Mouse (Mus musculus) forebrain, embryonic 10.5 days (tissue): ENCODE measurements around the gene Nav2. TPM values are rescaled to one million over a fixed set of nuclear protein-coding genes. Genes with fewer than 3 reads are reported as not detected.
A peak's percentile ranks its signal among the peaks of the same experiment; 100 is the strongest.

Source experiments
- DNase-seq: peaks from one replicate; pipeline ENCODE4 v3.0.0-alpha.2; 2017; ENCODE audit warnings: low spot score; ENCODE audit errors: extremely low spot score
- H3K27ac ChIP-seq: fragments of 300-500 bp; sonication (generic); 2 replicates; pipeline ENCODE4 v1.5.1; 2016; ENCODE audit warnings: mild to moderate bottlenecking
- H3K27me3 ChIP-seq: fragments of 300-500 bp; sonication (generic); 2 replicates; pipeline ENCODE4 v1.6.1; 2016; ENCODE audit warnings: mild to moderate bottlenecking; ENCODE audit not compliant: poor library complexity, severe bottlenecking
- H3K36me3 ChIP-seq: fragments of 300-500 bp; sonication (generic); replicated peaks from 2 replicates; pipeline ENCODE4 v1.6.1; 2016; ENCODE audit warnings: mild to moderate bottlenecking, moderate library complexity
- H3K4me1 ChIP-seq: fragments of 300-500 bp; sonication (generic); 2 replicates; pipeline ENCODE4 v1.6.1; 2016
- H3K4me3 ChIP-seq: fragments of 300-500 bp; sonication (generic); 2 replicates; pipeline ENCODE4 v1.5.1; 2016; ENCODE audit warnings: mild to moderate bottlenecking, moderate library complexity
- H3K9me3 ChIP-seq: fragments of 300-500 bp; sonication (generic); 2 replicates; pipeline ENCODE4 v1.6.1; 2016; ENCODE audit warnings: mild to moderate bottlenecking, moderate library complexity
- WGBS: fragments of 180-500 bp; shearing (Covaris S2); methylation state at CpG from one replicate; pipeline ENCODE4 v1.1.7; 2016; 5-methylcytosine and 5-hydroxymethylcytosine counted together
- polyA plus RNA-seq: library from polyadenylated mRNA; unstranded; fragments of >200 nt; fragmentation: Nextera tagmentation; extraction: Ambion mirVana; gene quantifications from 2 replicates; pipeline ENCODE4 v1.2.1, GENCODE M21; 2016

Gene Nav2
- polyA plus RNA-seq, 1 experiment from 2014 or later, result 6.1 TPM

GRCm38 (mm10) chr7:49357441-49358165 lies 449.1 kb downstream of the Nav2 start:
- no peak for DNase-seq
- peaks cover 39% of the 10 kb centered on the region for H3K4me1 ChIP-seq
- H3K27ac ChIP-seq, result no peak overlapping the region
- WGBS, result 91% methylated on average over 18 of the region's 18 CpGs
- peaks cover 17% of the 10 kb centered on the region for H3K27me3 ChIP-seq
- H3K36me3 ChIP-seq, result no peaks in the 10 kb centered on the region
- no peaks in the 10 kb centered on the region for H3K9me3 ChIP-seq
- H3K4me3 ChIP-seq, result no peak overlapping the region

- no peak for DNase-seq
- Histone ChIP-seq H3K9me3 (no peaks in the 10 kb centered on the region), H3K36me3 (no peaks in the 10 kb centered on the region), H3K27me3 (peaks cover 32% of the 10 kb centered on the region), H3K4me1 (peaks cover 38% of the 10 kb centered on the region), H3K27ac (no peak overlapping the region), H3K4me3 (no peak overlapping the region)
- WGBS, result 93% methylated on average over 3 of the region's 3 CpGs
These were observed 450.6 kb downstream of the Nav2 start for GRCm38 (mm10) chr7:49359120-49359519.

- no peak overlapping the region for H3K4me3 ChIP-seq
- peaks cover 26% of the 10 kb centered on the region for H3K4me1 ChIP-seq
- H3K9me3 ChIP-seq, result no peaks in the 10 kb centered on the region
- DNase-seq, result no peak
- no peaks in the 10 kb centered on the region for H3K36me3 ChIP-seq
- H3K27ac ChIP-seq, result no peak overlapping the region
- H3K27me3 ChIP-seq, result peaks cover 36% of the 10 kb centered on the region
- 75% methylated on average over 3 of the region's 3 CpGs for WGBS
These were observed 452.1 kb downstream of the Nav2 start for GRCm38 (mm10) chr7:49360597-49360996.

- Histone ChIP-seq H3K4me3 (no peak overlapping the region), H3K36me3 (no peaks in the 10 kb centered on the region), H3K27me3 (peaks cover 38% of the 10 kb centered on the region), H3K4me1 (peaks cover 24% of the 10 kb centered on the region), H3K9me3 (no peaks in the 10 kb centered on the region), H3K27ac (peak overlapping the region; percentile 52; the same call in 1 of the 2 replicates)
- 58% methylated on average over 9 of the region's 9 CpGs for WGBS
- DNase-seq, result no peak
These were observed 453.1 kb downstream of the Nav2 start for GRCm38 (mm10) chr7:49361465-49362090.

- peaks cover 38% of the 10 kb centered on the region for H3K27me3 ChIP-seq
- 91% methylated on average over 13 of the region's 13 CpGs for WGBS
- H3K4me3 ChIP-seq, result no peak overlapping the region
- no peaks in the 10 kb centered on the region for H3K9me3 ChIP-seq
- H3K4me1 ChIP-seq, result peaks cover 28% of the 10 kb centered on the region
- no peaks in the 10 kb centered on the region for H3K36me3 ChIP-seq
- DNase-seq, result no peak
- no peak overlapping the region for H3K27ac ChIP-seq
These were observed 456.1 kb downstream of the Nav2 start for GRCm38 (mm10) chr7:49364486-49365162.

GRCm38 (mm10) chr7:49368590-49368989 lies 460.1 kb downstream of the Nav2 start:
- Histone ChIP-seq H3K9me3 (no peaks in the 10 kb centered on the region), H3K36me3 (no peaks in the 10 kb centered on the region)
- WGBS, result 86% methylated on average over 5 of the region's 5 CpGs

GRCm38 (mm10) chr7:49369006-49369405 lies 460.5 kb downstream of the Nav2 start:
- peaks cover 6% of the 10 kb centered on the region for H3K4me1 ChIP-seq
- DNase-seq, result no peak
- 73% methylated on average over 3 of the region's 3 CpGs for WGBS
- H3K36me3 ChIP-seq, result no peaks in the 10 kb centered on the region
- H3K4me3 ChIP-seq, result no peak overlapping the region
- peaks cover 10% of the 10 kb centered on the region for H3K27me3 ChIP-seq
- H3K9me3 ChIP-seq, result no peaks in the 10 kb centered on the region
- no peak overlapping the region for H3K27ac ChIP-seq

More at GRCm38 (mm10) chr7:49368590-49368989, 460.1 kb downstream of the Nav2 start:
- peaks cover 4% of the 10 kb centered on the region; the same call in 1 of the 2 replicates for H3K4me1 ChIP-seq
- no peak overlapping the region for H3K4me3 ChIP-seq
- no peak for DNase-seq
- H3K27ac ChIP-seq, result no peak overlapping the region
- peaks cover 11% of the 10 kb centered on the region for H3K27me3 ChIP-seq

- no peaks in the 10 kb centered on the region for H3K9me3 ChIP-seq
- H3K4me3 ChIP-seq, result no peak overlapping the region
- H3K27me3 ChIP-seq, result peaks cover 15% of the 10 kb centered on the region
- WGBS, result 86% methylated on average over 10 of the region's 10 CpGs
- no peak overlapping the region for H3K27ac ChIP-seq
- DNase-seq, result no peak
- H3K36me3 ChIP-seq, result no peaks in the 10 kb centered on the region
- H3K4me1 ChIP-seq, result peaks cover 15% of the 10 kb centered on the region
These were observed 461.4 kb downstream of the Nav2 start for GRCm38 (mm10) chr7:49369809-49370473.

- WGBS, result 93% methylated on average over 2 of the region's 2 CpGs
- Histone ChIP-seq H3K9me3 (no peaks in the 10 kb centered on the region), H3K27ac (no peak overlapping the region), H3K27me3 (peaks cover 11% of the 10 kb centered on the region), H3K36me3 (no peaks in the 10 kb centered on the region), H3K4me3 (no peak overlapping the region), H3K4me1 (peaks cover 29% of the 10 kb centered on the region)
- DNase-seq, result no peak
These were observed 462.8 kb downstream of the Nav2 start for GRCm38 (mm10) chr7:49371345-49371744.

- DNase-seq, result no peak
- no peaks in the 10 kb centered on the region for H3K9me3 ChIP-seq
- 86% methylated on average over 7 of the region's 7 CpGs for WGBS
- no peak overlapping the region for H3K27ac ChIP-seq
- H3K4me3 ChIP-seq, result no peak overlapping the region
- no peaks in the 10 kb centered on the region for H3K36me3 ChIP-seq
- H3K27me3 ChIP-seq, result peaks cover 11% of the 10 kb centered on the region
- peaks cover 32% of the 10 kb centered on the region for H3K4me1 ChIP-seq
These were observed 463.5 kb downstream of the Nav2 start for GRCm38 (mm10) chr7:49371972-49372371.

GRCm38 (mm10) chr7:49373173-49373572 lies 464.7 kb downstream of the Nav2 start:
- Histone ChIP-seq H3K36me3 (no peaks in the 10 kb centered on the region), H3K4me3 (no peak overlapping the region), H3K27me3 (peaks cover 11% of the 10 kb centered on the region), H3K27ac (no peak overlapping the region), H3K9me3 (no peaks in the 10 kb centered on the region), H3K4me1 (peaks cover 32% of the 10 kb centered on the region)
- DNase-seq, result no peak
- WGBS, result 93% methylated on average over 1 of the region's 1 CpGs

GRCm38 (mm10) chr7:49373661-49374060 lies 465.1 kb downstream of the Nav2 start:
- Histone ChIP-seq H3K27me3 (peaks cover 11% of the 10 kb centered on the region), H3K27ac (no peak overlapping the region), H3K4me3 (no peak overlapping the region), H3K9me3 (no peaks in the 10 kb centered on the region), H3K36me3 (no peaks in the 10 kb centered on the region), H3K4me1 (peaks cover 32% of the 10 kb centered on the region)
- WGBS, result 87% methylated on average over 3 of the region's 3 CpGs
- DNase-seq, result no peak
